In genomic region chr13:44558051-44558450, GRCm38 (mm10) we compare ENCODE assay signal across 16 mouse cellular contexts.
A peak's percentile ranks its signal among the peaks of the same experiment; 100 is the strongest.
DNase-seq lines count a peak whose midpoint lies in the region; ATAC-seq and TF ChIP-seq lines count a peak whose summit lies in the region.
"Had no signal": no experiment of that assay in that cellular context is flagged by ENCODE, and none has a peak within 500 bp of the region (broad histone marks: within the 10 kb centered on the region; RNA-seq: fewer than 3 reads in every experiment).

No protein-coding gene starts in this region.

- H3K4me2 ChIP-seq in heart, embryonic 12.5 days, result no peak overlapping the region
- H3K4me2 ChIP-seq: forebrain, embryonic 13.5 days; limb, embryonic 15.5 days; midbrain, embryonic 15.5 days had no signal

- no peaks in the 10 kb centered on the region for H3K36me3 ChIP-seq in heart, embryonic 12.5 days
- H3K36me3 ChIP-seq: hindbrain, embryonic 10.5 days; limb, embryonic 15.5 days; midbrain, embryonic 15.5 days had no signal

- H3K27ac ChIP-seq in left cerebral cortex, adult 2 months, result no peak overlapping the region
- H3K27ac ChIP-seq in heart, embryonic 12.5 days (ENCODE audit: poor library complexity, severe bottlenecking), result no peak overlapping the region
- H3K27ac ChIP-seq: forebrain, embryonic 13.5 days; hindbrain, embryonic 10.5 days; limb, embryonic 15.5 days; midbrain, embryonic 15.5 days had no signal

- TF ChIP-seq CTCF in left cerebral cortex, adult 2 months (IDR thresholded peaks at IDR 0.05), result no peak

- ATAC-seq in heart, embryonic 12.5 days (ENCODE audit: insufficient number of reproducible peaks, low FRiP score), result no peak
- ATAC-seq: forebrain, embryonic 13.5 days; midbrain, embryonic 15.5 days had no signal

- no peak overlapping the region for H3K4me3 ChIP-seq in left cerebral cortex, adult 2 months
- no peak overlapping the region for H3K4me3 ChIP-seq in heart, embryonic 12.5 days
- H3K4me3 ChIP-seq: forebrain, embryonic 13.5 days; hindbrain, embryonic 10.5 days; limb, embryonic 15.5 days; megakaryocyte, embryonic 14.5 days; midbrain, embryonic 15.5 days had no signal

- peaks cover 10% of the 10 kb centered on the region for H3K4me1 ChIP-seq in heart, embryonic 12.5 days (replicated peaks)
- H3K4me1 ChIP-seq: forebrain, embryonic 13.5 days; hindbrain, embryonic 10.5 days; midbrain, embryonic 15.5 days had no signal

- no peak overlapping the region for H3K9ac ChIP-seq in heart, embryonic 12.5 days
- H3K9ac ChIP-seq: forebrain, embryonic 13.5 days; limb, embryonic 15.5 days; midbrain, embryonic 15.5 days had no signal

- H3K27me3 ChIP-seq in heart, embryonic 12.5 days (replicated peaks), result no peaks in the 10 kb centered on the region
- H3K27me3 ChIP-seq: forebrain, embryonic 13.5 days; limb, embryonic 15.5 days; megakaryocyte, embryonic 14.5 days; midbrain, embryonic 15.5 days had no signal

- intact Hi-C loops in left cerebral cortex, adult 2 months (cut with DNase I), result no loop called here

- no peaks in the 10 kb centered on the region for H3K9me3 ChIP-seq in heart, embryonic 12.5 days (replicated peaks)
- H3K9me3 ChIP-seq: forebrain, embryonic 13.5 days; hindbrain, embryonic 10.5 days; limb, embryonic 15.5 days; megakaryocyte, embryonic 14.5 days; midbrain, embryonic 15.5 days had no signal

- DNase-seq in layer of hippocampus, adult 11-12 months (ENCODE audit: low spot score), result peak; percentile 41
- DNase-seq in layer of hippocampus, adult 9-10 months (ENCODE audit: low spot score), result no peak
- peak; percentile 43 for DNase-seq in CD4-positive helper T cell, adult 2 months (ENCODE audit: low read depth, low spot score)
- DNase-seq in ZHBTc4 (ENCODE audit: low read depth, low spot score), result peak; percentile 61
- DNase-seq in left cerebral cortex, adult 2 months (ENCODE audit: extremely low spot score in 1 of 2, low spot score in 2 of 2), result peak; percentile 17 to 41
- DNase-seq in yolk sac, embryonic 10.5 days (ENCODE audit: low spot score), result no peak
- no peak for DNase-seq in cerebellum, adult 11 months
- DNase-seq: heart, adult 11 months; lung, postnatal 10 days; retina, postnatal 1 day had no signal

- 88% methylated on average over 12 of the region's 12 CpGs for WGBS in heart, embryonic 12.5 days

Comparison
In these comparisons a context has a peak if more than half of its experiments do, and no peak if none do; other contexts are left out.
1. DNase-seq: peak in layer of hippocampus, adult 11-12 months (single experiment), CD4-positive helper T cell, adult 2 months (single experiment), ZHBTc4 (single experiment) and left cerebral cortex, adult 2 months (2 of 2); none in layer of hippocampus, adult 9-10 months (single experiment), yolk sac, embryonic 10.5 days (single experiment) and cerebellum, adult 11 months (single experiment).